Mouse (Mus musculus): ENCODE data around the gene Gpr4.

The Gpr4 gene

DNA sequence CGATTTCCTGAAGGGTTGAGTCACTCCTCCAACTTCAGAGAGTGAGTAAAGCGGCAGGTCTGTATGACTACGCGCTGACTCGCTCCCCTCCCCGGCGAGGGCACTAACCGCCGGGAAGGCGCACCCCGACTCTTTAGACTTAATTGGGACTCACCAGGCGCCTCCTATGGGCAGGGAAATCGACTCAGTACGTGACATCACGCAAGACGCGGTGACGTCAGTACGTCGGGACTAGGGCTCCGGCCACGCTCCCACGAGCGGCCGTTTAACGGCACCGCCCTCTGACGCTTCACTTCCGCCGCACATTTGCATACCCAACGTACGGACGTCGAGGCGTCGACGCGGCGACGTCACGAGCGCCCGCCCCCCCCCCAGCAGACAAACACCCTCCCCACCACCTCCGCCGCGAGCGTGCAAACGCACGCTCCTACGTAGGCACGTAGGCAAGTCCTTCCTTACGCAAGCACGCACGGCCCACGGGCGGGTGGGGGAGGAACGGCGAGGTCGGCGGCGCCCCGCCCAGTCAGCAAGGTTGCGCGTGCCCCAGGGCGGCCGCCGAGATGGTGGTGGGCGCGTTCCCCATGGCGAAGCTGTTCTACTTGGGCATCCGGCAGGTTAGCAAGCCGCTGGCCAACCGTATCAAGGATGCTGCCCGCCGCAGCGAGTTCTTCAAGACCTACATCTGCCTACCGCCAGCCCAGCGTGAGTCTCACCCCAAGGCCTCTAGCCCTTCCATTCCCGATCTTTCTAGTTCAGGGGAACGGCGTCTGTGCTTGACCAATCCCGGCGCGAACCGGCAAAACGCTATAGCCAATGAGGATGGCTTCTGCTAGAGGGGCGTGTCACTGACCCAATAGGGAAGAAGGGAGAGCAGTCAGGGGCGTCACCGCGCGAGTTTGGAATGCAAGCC is 15.8 kb downstream of the Gpr4 start, which contains the start of gene Opa3:
TSS of gene Opa3 (plus strand) at position 452 of the 910 bp plus-strand sequence.
- peak; percentile 100 for DNase-seq (ENCODE audit: low read depth, low spot score)

DNA sequence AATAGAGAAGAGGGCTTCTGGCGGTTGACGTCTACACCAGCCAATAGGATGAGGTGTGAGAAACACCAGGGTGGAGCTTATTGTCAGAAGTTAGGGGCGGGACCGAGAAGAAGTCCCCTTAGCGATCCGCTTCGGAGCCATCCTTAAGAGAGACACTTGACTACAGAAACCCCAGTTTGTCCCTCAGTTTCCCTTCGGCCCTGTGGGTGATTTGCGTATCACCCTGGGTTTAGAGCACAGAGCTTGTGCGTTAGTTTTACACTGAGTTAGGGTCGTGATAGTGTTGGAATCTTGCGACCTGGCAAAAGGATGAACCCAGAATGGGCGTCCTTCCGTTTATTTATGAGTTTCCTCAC is 16.4 kb downstream of the Gpr4 start:
- DNase-seq (ENCODE audit: low read depth, low spot score): no peak

DNA sequence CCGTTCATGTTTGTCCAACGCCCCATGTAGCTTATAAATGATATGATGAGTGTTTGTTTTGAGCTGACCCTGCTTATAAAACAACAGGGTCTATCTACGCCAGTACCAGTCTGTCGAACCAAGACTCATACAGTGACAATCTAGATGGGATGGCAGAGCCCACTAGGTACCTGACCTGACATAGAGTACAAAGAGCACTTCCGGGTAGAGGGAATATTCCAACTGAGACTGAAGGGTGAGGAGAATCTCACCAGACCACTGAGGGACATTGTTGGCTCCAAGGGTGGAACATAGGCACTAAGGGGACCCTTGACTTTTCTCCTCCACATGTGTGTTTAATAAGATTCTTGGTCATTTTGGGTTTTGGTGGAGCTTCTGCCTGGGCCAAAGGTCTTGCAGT is 17.1 kb downstream of the Gpr4 start:
- no peak for DNase-seq (ENCODE audit: low read depth, low spot score)

- no peak for DNase-seq (ENCODE audit: low read depth, low spot score)
These were observed 17.8 kb downstream of the Gpr4 start for GRCm38 (mm10) chr7:19230041-19230580.

GRCm38 (mm10) chr7:19230899-19231298 is 18.6 kb downstream of the Gpr4 start:
- DNase-seq (ENCODE audit: low read depth, low spot score): no peak

- no peak for DNase-seq (ENCODE audit: low read depth, low spot score)
These were observed 19.5 kb downstream of the Gpr4 start for GRCm38 (mm10) chr7:19231849-19232248.

GRCm38 (mm10) chr7:19234652-19235051 is 22.3 kb downstream of the Gpr4 start:
- DNase-seq (ENCODE audit: low read depth, low spot score): no peak

GRCm38 (mm10) chr7:19235092-19235671 is 22.8 kb downstream of the Gpr4 start:
- DNase-seq (ENCODE audit: low read depth, low spot score): no peak

DNA sequence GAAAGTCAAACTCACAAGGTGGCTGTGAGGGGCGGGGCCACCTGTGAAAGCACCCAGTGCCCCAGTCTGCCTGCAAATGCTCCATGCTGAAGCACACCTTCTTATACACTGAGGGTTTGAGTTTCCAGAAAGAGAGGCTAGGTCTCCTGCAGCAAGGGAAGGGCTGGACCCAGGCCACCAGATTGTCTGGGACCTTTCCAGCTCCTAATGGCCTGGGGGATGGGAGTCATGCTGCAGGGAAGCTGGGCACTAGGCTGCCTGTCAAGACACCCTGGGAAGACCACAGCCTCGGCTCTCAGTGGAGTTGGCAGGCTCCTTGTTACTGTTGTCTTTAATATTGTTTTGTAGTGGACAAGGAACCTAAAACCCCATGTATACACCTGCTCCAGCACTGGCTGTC is 24.1 kb downstream of the Gpr4 start:
- DNase-seq (ENCODE audit: low read depth, low spot score): no peak

DNA sequence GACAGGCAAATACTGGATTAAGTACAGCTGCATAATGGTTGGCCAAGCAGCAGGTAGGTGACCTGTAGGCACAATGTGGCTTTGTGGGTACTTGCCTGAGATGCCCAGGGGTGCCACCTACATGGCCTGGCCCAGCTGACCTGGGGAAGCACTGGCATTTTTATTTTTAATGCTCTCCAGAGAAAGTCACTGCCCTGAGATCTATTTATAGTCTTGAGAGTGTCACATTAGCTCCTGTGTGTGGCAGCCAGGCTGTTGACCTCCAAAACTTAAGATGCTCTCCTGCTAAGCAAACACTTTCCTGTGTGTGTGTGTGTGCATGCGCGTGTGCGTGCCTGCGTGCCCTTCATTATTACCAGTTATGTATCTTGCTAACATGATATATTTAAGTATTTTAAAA is 26.0 kb downstream of the Gpr4 start:
- DNase-seq (ENCODE audit: low read depth, low spot score): no peak

DNA sequence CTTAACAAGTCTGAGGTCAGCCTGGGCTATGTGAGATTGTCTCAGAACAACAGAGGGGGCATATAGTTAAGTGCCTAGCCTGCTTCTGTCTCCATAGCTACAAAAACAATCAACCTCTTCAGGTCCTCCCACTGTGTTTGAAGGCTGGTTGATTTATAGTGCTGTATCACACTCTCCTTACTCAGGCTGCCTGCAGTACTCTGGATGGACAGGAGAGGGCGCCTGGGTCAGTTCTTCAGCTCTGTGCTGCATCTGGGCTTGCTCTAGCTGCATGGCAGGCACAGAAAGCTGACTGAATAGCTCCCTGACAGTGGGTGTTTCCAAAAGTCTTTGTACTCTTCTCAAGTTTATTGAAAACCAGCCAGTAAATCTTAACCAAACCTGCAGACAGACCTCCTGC is 27.1 kb downstream of the Gpr4 start:
- peak; percentile 76 for DNase-seq (ENCODE audit: low read depth, low spot score)

GRCm38 (mm10) chr7:19239986-19240385 is 27.6 kb downstream of the Gpr4 start:
- no peak for DNase-seq (ENCODE audit: low read depth, low spot score)

GRCm38 (mm10) chr7:19240905-19241463 is 28.6 kb downstream of the Gpr4 start:
- no peak for DNase-seq (ENCODE audit: low read depth, low spot score)

DNA sequence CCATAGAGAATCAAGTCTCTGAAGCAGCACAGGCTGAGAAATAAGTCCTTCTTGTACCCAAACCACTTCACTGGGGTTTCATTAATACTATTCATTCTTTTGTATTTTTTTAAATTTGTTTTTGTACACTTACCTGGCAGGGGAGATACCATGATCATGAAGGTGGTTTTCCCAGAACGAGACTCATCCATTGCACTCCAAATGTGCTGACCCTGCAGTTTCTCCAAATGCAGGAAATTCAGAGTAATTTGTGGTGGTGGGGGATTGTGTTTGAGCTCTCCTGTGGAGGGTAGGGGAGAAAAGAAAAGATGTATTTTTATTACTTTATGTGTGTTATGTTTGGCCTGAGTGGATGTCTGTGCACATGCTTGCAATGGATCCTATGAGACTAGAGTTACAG is 29.7 kb downstream of the Gpr4 start:
- DNase-seq (ENCODE audit: low read depth, low spot score): no peak

DNA sequence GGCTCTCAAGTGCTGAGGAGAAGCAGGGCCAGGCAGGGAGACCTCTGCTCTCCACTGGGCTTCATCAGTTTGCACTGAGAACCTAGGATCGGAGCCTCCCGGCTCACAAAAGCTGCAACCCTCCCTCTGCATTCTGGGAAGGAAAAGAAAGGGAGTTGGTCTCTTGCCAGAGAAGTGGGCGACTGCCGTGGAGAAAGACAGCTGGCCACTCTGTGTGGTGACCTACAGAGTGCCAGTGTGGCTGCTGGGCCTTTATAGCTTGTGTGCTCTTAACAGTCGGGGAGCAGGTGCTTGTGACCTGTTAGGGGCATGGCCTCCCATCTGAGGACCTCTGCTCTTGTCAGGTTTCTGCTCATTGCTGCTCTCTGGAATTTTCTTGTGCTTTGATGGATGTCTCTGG is 31.5 kb downstream of the Gpr4 start:
- no peak for DNase-seq (ENCODE audit: low read depth, low spot score)

- DNase-seq (ENCODE audit: low read depth, low spot score): no peak
These were observed 32.7 kb downstream of the Gpr4 start for GRCm38 (mm10) chr7:19245083-19245482.

DNA sequence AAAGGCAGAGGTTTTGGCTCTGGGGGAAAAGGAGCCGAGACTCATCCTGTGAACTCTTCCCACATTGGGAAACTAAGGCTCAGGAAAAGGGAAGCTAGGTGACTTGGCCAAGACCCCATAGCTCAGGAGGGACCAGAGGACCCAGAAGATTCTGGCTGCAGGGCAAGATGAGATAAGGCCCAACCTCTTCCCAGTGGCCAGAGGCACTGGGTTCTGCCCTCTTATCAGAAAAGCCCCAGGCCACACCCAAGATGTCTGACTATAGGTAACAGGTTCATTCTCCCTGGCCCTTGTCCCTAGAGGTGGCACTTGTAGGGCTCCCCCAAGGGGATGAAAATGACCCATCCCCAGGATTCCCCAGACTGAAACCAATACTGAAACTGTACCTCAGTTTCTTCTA is 34.5 kb downstream of the Gpr4 start:
- no peak for DNase-seq (ENCODE audit: low read depth, low spot score)

- no peak for DNase-seq (ENCODE audit: low read depth, low spot score)
These were observed 35.2 kb downstream of the Gpr4 start for GRCm38 (mm10) chr7:19247511-19247910.

GRCm38 (mm10) chr7:19252078-19252477 is 39.7 kb downstream of the Gpr4 start:
- DNase-seq (ENCODE audit: low read depth, low spot score): no peak

DNA sequence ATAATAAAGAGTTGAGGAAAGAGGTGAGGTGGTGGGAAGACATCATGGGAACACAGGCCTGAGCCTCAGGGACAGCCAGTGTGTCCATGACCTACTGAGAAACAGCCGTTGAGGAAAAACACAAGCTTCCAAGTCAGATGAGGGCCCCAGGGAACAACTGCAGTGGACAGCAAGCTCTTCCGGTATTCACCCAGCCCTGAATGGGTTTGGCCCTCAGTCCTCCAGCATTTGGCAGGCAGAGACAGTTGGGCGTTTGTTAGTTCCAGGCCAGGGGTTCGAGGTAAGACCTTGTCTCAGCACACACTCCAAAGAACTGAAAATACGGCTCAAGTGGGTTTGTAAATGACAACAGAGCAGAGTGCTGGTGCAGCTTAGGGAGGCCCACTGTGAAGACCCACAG is 41.1 kb downstream of the Gpr4 start:
- DNase-seq (ENCODE audit: low read depth, low spot score): no peak

DNA sequence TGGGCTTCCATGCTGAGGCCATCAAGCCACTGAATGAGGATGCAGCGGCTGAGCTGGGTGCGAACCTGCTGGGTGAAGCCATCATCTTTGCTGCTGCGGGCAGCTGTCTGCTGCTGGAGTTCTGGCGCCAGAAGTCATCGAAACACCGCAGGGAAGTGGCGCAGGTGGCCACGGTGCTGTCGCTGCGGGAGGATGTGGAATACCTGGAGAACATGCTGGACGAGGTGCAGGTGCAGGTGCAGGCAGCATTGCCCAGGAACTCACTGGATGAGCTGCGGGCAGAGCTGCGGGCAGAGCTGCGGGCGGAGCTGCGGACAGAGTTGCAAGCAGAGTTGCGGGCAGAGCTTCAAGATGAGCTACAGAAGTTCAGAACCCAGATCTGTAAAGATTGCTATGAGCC is 43.1 kb downstream of the Gpr4 start:
- DNase-seq (ENCODE audit: low read depth, low spot score): no peak

DNA sequence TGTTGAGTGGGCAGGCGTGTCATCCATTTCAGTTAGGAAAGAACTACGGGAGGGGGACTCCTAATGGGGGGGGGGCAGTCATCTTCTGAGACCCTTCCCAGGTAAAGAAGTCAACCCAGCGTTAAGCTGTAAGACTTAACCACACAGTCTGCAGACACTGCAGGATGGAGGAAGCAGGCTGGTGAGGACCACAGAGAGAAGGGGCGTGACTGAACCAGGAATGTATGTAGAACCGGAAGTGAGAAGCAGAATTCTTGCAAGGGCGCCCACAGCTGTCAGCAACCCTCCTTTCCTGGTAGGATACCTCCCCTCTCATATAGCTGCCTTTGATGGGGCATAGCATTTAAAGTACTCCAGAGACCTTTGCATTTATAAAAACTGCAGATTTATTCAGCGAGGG is 44.2 kb downstream of the Gpr4 start:
- DNase-seq (ENCODE audit: low read depth, low spot score): no peak

Measured in retina, postnatal 7 days (tissue).